Mouse (Mus musculus) testis, adult 2 months (tissue): Measurements from ENCODE around the gene Nme9. TPM values are rescaled to one million over a fixed set of nuclear protein-coding genes. Genes with fewer than 3 reads are reported as not detected.

Experiments used
- H3K27ac ChIP-seq: fragments of 200-500 bp; 2 replicates; pipeline ENCODE4 v1.5.1; 2012; ENCODE audit warnings: low read depth, low read length; ENCODE audit not compliant: control insufficient read depth, insufficient read depth
- H3K27me3 ChIP-seq: fragments of 200-500 bp; 2 replicates; pipeline ENCODE4 v1.6.1; 2012; ENCODE audit warnings: mild to moderate bottlenecking, low read length, moderate library complexity; ENCODE audit not compliant: control insufficient read depth, insufficient read depth
- H3K36me3 ChIP-seq: fragments of 200-500 bp; 2 replicates; pipeline ENCODE4 v1.6.1; 2012; ENCODE audit warnings: mild to moderate bottlenecking, low read length; ENCODE audit not compliant: control insufficient read depth, insufficient read depth
- H3K4me1 ChIP-seq: fragments of 200-500 bp; 2 replicates; pipeline ENCODE4 v1.6.1; 2012; ENCODE audit warnings: low read length; ENCODE audit not compliant: control insufficient read depth, insufficient read depth
- H3K4me3 ChIP-seq: fragments of 200-500 bp; 2 replicates; pipeline ENCODE4 v1.5.1; 2012; ENCODE audit warnings: low read depth, mild to moderate bottlenecking, low read length, moderate library complexity, mixed read lengths; ENCODE audit not compliant: control insufficient read depth
- CTCF ChIP-seq: fragments of 200-500 bp; IDR thresholded peaks from 2 replicates; pipeline ENCODE4 v1.5.1; 2012; ENCODE audit warnings: low read depth, mild to moderate bottlenecking, inconsistent platforms, low read length, moderate library complexity; ENCODE audit not compliant: control insufficient read depth, insufficient read depth, insufficient replicate concordance
- POLR2A ChIP-seq: fragments of 200-500 bp; IDR thresholded peaks from 2 replicates; pipeline ENCODE4 v1.6.1; 2012; ENCODE audit warnings: low read depth, mild to moderate bottlenecking, inconsistent platforms, low read length, moderate library complexity; ENCODE audit not compliant: control insufficient read depth
- polyA plus RNA-seq: library from polyadenylated mRNA; depleted of rRNA; stranded (reverse); fragments of >200 nt; gene quantifications from 2 replicates; pipeline ENCODE4 v1.2.3, GENCODE M21; 2012

Nme9 gene
- polyA plus RNA-seq, 1 experiment: 0.22 TPM

DNA sequence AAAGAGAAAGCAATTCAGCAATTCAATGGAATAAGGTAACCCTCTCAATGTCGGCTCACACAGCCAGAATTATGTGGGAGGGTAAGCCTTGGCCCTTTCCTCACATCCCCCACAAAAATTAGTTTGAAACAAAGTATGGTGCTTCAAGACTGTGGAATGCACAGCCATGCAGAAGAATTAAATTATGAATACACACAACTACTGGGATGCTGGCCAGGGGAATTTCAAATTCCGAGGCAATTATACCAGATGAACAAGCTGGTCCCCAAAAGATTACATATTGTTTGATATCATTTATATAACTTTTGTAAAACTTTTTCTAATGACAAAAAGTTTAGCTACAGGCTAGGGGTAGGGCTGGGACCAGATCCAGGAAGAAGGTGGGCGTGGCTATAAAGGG, 4.0 kb upstream of the Nme9 start:
- TF ChIP-seq POLR2A: no peak
- TF ChIP-seq CTCF: no peak
- Histone ChIP-seq H3K27me3 (no peaks in the 10 kb centered on the region), H3K4me3 (no peak overlapping the region), H3K27ac (no peak overlapping the region), H3K4me1 (peaks cover 4% of the 10 kb centered on the region), H3K36me3 (no peaks in the 10 kb centered on the region)

- TF ChIP-seq CTCF (no peak; the same call in 1 of the 2 replicates), POLR2A (no peak)
- Histone ChIP-seq H3K27me3 (no peaks in the 10 kb centered on the region), H3K36me3 (no peaks in the 10 kb centered on the region), H3K27ac (no peak overlapping the region), H3K4me3 (no peak overlapping the region), H3K4me1 (peaks cover 2% of the 10 kb centered on the region)
These were observed 1.2 kb upstream of the Nme9 start for GRCm38 (mm10) chr9:99449886-99450647.

GRCm38 (mm10) chr9:99454211-99454610, 2.9 kb downstream of the Nme9 start:
- Histone ChIP-seq H3K27me3 (no peaks in the 10 kb centered on the region), H3K4me3 (no peak overlapping the region), H3K4me1 (peaks cover 2% of the 10 kb centered on the region; the same call in 1 of the 2 replicates), H3K36me3 (no peaks in the 10 kb centered on the region), H3K27ac (no peak overlapping the region)
- TF ChIP-seq POLR2A: no peak

GRCm38 (mm10) chr9:99458529-99459208, 7.4 kb downstream of the Nme9 start:
- H3K27me3 ChIP-seq: no peaks in the 10 kb centered on the region
- H3K36me3 ChIP-seq: no peaks in the 10 kb centered on the region
- H3K27ac ChIP-seq: no peak overlapping the region
- TF ChIP-seq CTCF: peak; percentile 65
- TF ChIP-seq POLR2A: no peak
- no peak overlapping the region for H3K4me3 ChIP-seq
- H3K4me1 ChIP-seq: no peaks in the 10 kb centered on the region

GRCm38 (mm10) chr9:99459730-99460129, 8.5 kb downstream of the Nme9 start:
- Histone ChIP-seq H3K27me3 (no peaks in the 10 kb centered on the region), H3K36me3 (no peaks in the 10 kb centered on the region), H3K27ac (no peak overlapping the region), H3K4me1 (no peaks in the 10 kb centered on the region), H3K4me3 (no peak overlapping the region)
- no peak for TF ChIP-seq CTCF
- no peak for TF ChIP-seq POLR2A

GRCm38 (mm10) chr9:99464876-99465275, 13.6 kb downstream of the Nme9 start:
- Histone ChIP-seq H3K4me3 (no peak overlapping the region), H3K27me3 (no peaks in the 10 kb centered on the region), H3K27ac (no peak overlapping the region), H3K4me1 (no peaks in the 10 kb centered on the region), H3K36me3 (no peaks in the 10 kb centered on the region)
- TF ChIP-seq CTCF (no peak), POLR2A (no peak)

DNA sequence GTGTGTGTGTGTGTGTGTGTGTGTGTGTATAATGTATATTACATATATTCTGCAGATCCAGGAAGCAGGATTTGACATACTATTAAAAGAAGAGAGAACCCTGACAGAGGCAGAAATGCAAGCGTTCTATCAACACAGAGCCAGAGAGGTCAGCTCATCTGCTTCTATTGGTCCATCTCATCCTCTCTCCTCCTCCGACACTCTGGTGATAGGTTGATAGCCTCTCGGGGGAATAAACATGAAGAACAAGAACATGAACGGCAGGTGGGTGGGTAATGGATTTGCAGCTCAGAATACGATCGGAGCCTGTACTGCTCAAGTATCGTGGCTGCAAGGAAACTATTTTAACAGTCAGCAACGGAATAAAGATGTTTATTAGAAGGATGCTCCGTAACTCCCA, 17.3 kb downstream of the Nme9 start:
- no peak for TF ChIP-seq CTCF
- no peak for TF ChIP-seq POLR2A
- Histone ChIP-seq H3K4me1 (no peaks in the 10 kb centered on the region), H3K4me3 (no peak overlapping the region), H3K27me3 (no peaks in the 10 kb centered on the region), H3K27ac (no peak overlapping the region), H3K36me3 (no peaks in the 10 kb centered on the region)
